8 mouse cellular contexts compared by ENCODE assay signal in the genomic region with DNA sequence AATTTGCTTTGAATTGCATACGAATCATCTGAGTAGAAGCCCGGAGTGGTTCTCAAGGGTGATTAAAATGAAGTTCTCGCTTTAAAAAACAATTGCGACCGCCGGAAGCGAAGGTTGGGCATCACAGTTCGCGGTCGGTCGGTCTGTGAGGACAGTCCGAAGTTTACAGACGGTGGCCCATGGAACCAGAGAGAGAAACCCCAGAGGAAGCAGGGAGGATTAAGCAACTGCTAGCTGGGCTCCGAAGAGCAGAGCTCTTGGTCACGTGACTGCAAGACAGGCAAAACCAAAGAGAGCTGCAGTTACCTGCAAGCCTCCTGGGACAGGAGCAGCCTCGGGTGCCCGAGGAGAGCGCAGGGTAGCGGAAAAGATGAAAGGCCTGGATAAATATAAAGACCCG.
DNase-seq lines count a peak whose midpoint lies in the region; ATAC-seq and TF ChIP-seq lines count a peak whose summit lies in the region.

No protein-coding gene starts in this region.

- no peaks in the 10 kb centered on the region for H3K36me3 ChIP-seq in embryonic facial prominence, embryonic 14.5 days (ENCODE audit: control insufficient read depth, insufficient read depth, low read length)
- no peaks in the 10 kb centered on the region for H3K36me3 ChIP-seq in kidney, embryonic 15.5 days

- ATAC-seq in embryonic facial prominence, embryonic 14.5 days (ENCODE audit: low read depth), result peak; percentile 80
- no peak for ATAC-seq in kidney, embryonic 15.5 days (replicated peaks; ENCODE audit: low FRiP score)
- no peak for ATAC-seq in activated CD4-positive, CD25-positive, alpha-beta regulatory T cell, adult 4 months

- peak; percentile 64 for DNase-seq in brain, embryonic 14.5 days (ENCODE audit: low read depth)
- DNase-seq in embryonic facial prominence, embryonic 14.5 days (ENCODE audit: low spot score), result peak; percentile 74
- peak; percentile 21 for DNase-seq in lung, postnatal 14 days
- DNase-seq in left cerebral cortex, postnatal 36 days (ENCODE audit: low spot score in 2 of 2), result no peak
- no peak for DNase-seq in right cerebral cortex, adult 18-20 months
- no peak for DNase-seq in thymus, adult 18-20 months

- TF ChIP-seq POLR2A in brain, embryonic 14.5 days (IDR thresholded peaks at IDR 0.05; ENCODE audit: borderline replicate concordance, extremely low read depth, insufficient read depth, insufficient read length, poor library complexity, severe bottlenecking), result no peak

- no peak overlapping the region for H3K27ac ChIP-seq in embryonic facial prominence, embryonic 14.5 days (replicated peaks; ENCODE audit: low read depth, low read length)
- no peak overlapping the region for H3K27ac ChIP-seq in kidney, embryonic 15.5 days

- peaks cover 8% of the 10 kb centered on the region for H3K27me3 ChIP-seq in embryonic facial prominence, embryonic 14.5 days (replicated peaks; ENCODE audit: control insufficient read depth, insufficient read depth, low read length)
- peaks cover 48% of the 10 kb centered on the region for H3K27me3 ChIP-seq in kidney, embryonic 15.5 days

- WGBS in embryonic facial prominence, embryonic 14.5 days, result 23% methylated on average over 20 of the region's 20 CpGs
- 22% methylated on average over 20 of the region's 20 CpGs for WGBS in kidney, embryonic 15.5 days

- peak overlapping the region; percentile 48 for H3K4me2 ChIP-seq in embryonic facial prominence, embryonic 14.5 days (ENCODE audit: low read depth, low read length)
- peak overlapping the region; percentile 50 for H3K4me2 ChIP-seq in kidney, embryonic 15.5 days

- intact Hi-C loops in left cerebral cortex, postnatal 36 days (cut with DNase I), result no loop called here

- TF ChIP-seq CTCF in brain, embryonic 14.5 days (IDR thresholded peaks at IDR 0.05; ENCODE audit: borderline replicate concordance, extremely low read depth, insufficient read depth, insufficient read length), result no peak

- H3K9ac ChIP-seq in embryonic facial prominence, embryonic 14.5 days (ENCODE audit: low read depth, low read length), result 0 out of 2 replicates have a peak overlapping the region, but pooled peaks have one; percentile 3
- H3K9ac ChIP-seq in kidney, embryonic 15.5 days, result no peak overlapping the region

- 0 out of 2 replicates have a peak overlapping the region, but pooled peaks have one; percentile 1 for H3K4me3 ChIP-seq in embryonic facial prominence, embryonic 14.5 days (ENCODE audit: low read depth, low read length)
- peak overlapping the region; percentile 30 for H3K4me3 ChIP-seq in kidney, embryonic 15.5 days (replicated peaks)

- peaks cover 29% of the 10 kb centered on the region for H3K4me1 ChIP-seq in embryonic facial prominence, embryonic 14.5 days (ENCODE audit: control insufficient read depth, insufficient read depth, low read length)
- H3K4me1 ChIP-seq in kidney, embryonic 15.5 days, result peaks cover 20% of the 10 kb centered on the region

- H3K9me3 ChIP-seq in embryonic facial prominence, embryonic 14.5 days (ENCODE audit: control insufficient read depth, low read length), result no peaks in the 10 kb centered on the region
- no peaks in the 10 kb centered on the region for H3K9me3 ChIP-seq in kidney, embryonic 15.5 days (replicated peaks)

Comparison
In these comparisons a context has a peak if more than half of its experiments do, and no peak if none do; other contexts are left out.
1. DNase-seq: peak in brain, embryonic 14.5 days (single experiment), embryonic facial prominence, embryonic 14.5 days (single experiment) and lung, postnatal 14 days (single experiment); none in left cerebral cortex, postnatal 36 days (0 of 2), right cerebral cortex, adult 18-20 months (single experiment) and thymus, adult 18-20 months (0 of 2).